Mouse (Mus musculus) liver, postnatal 0 days (tissue): ENCODE measurements around the gene Nlrc3. TPM values are rescaled to one million over a fixed set of nuclear protein-coding genes. Genes with fewer than 3 reads are reported as not detected.

ENCODE experiments used
- ATAC-seq: fragments of 200-750 bp; cut with Nextera tagmentation; 2 replicates; pipeline ENCODE4 v1.8.0; 2017; ENCODE audit warnings: mild to moderate bottlenecking, moderate library complexity
- DNase-seq: peaks from one replicate; pipeline ENCODE4 v3.0.0-alpha.2; 2016
- H3K27ac ChIP-seq: fragments of 300-500 bp; sonication (generic); 2 replicates; pipeline ENCODE4 v1.5.1; 2014; ENCODE audit warnings: antibody characterized with exemption, moderate library complexity, mild to moderate bottlenecking, low read depth
- H3K27me3 ChIP-seq: fragments of 300-500 bp; sonication (generic); 2 replicates; pipeline ENCODE4 v1.6.1; 2014; ENCODE audit warnings: low read length, control low read depth, mixed read lengths; ENCODE audit not compliant: insufficient read depth
- H3K36me3 ChIP-seq: fragments of 300-500 bp; sonication (generic); replicated peaks from 2 replicates; pipeline ENCODE4 v1.6.1; 2014; ENCODE audit warnings: mild to moderate bottlenecking, control low read depth, low read length, moderate library complexity, mixed read lengths; ENCODE audit not compliant: insufficient read depth
- H3K4me1 ChIP-seq: fragments of 300-500 bp; sonication (generic); 2 replicates; pipeline ENCODE4 v1.6.1; 2014; ENCODE audit warnings: antibody characterized with exemption, mild to moderate bottlenecking, control low read depth; ENCODE audit not compliant: insufficient read depth
- H3K4me2 ChIP-seq: fragments of 300-500 bp; sonication (generic); 2 replicates; pipeline ENCODE4 v1.6.1; 2014; ENCODE audit warnings: low read depth, mild to moderate bottlenecking, low read length, moderate library complexity, mixed read lengths
- H3K4me3 ChIP-seq: fragments of 300-500 bp; sonication (generic); 2 replicates; pipeline ENCODE4 v1.5.1; 2014; ENCODE audit warnings: low read depth, low read length
- H3K9ac ChIP-seq: fragments of 300-500 bp; sonication (generic); replicated peaks from 2 replicates; pipeline ENCODE4 v1.6.1; 2014; ENCODE audit warnings: mild to moderate bottlenecking, moderate library complexity
- H3K9me3 ChIP-seq: fragments of 300-500 bp; sonication (generic); 2 replicates; pipeline ENCODE4 v1.6.1; 2016; ENCODE audit warnings: mild to moderate bottlenecking, control low read depth, low read length, mixed read lengths
- CTCF ChIP-seq: sonication (generic); IDR thresholded peaks from 2 replicates; pipeline ENCODE4 v1.5.1; 2016; ENCODE audit warnings: antibody characterized with exemption, low read depth
- EP300 ChIP-seq: IDR thresholded peaks from 2 replicates; pipeline ENCODE4 v1.6.1; 2016; ENCODE audit warnings: antibody characterized with exemption, low read depth, mild to moderate bottlenecking
- WGBS: fragments of 180-500 bp; shearing (Covaris S2); extraction: QIAGEN DNeasy Blood & Tissue Kit; methylation state at CpG from one replicate; pipeline ENCODE4 v1.1.7; 2014; ENCODE audit not compliant: insufficient replicate concordance; 5-methylcytosine and 5-hydroxymethylcytosine counted together
- polyA plus RNA-seq: library from polyadenylated mRNA; unstranded; fragments of >200 nt; fragmentation: Nextera tagmentation; extraction: Ambion mirVana; gene quantifications from 2 replicates; pipeline ENCODE4 v1.2.1, GENCODE M21; 2015

Nlrc3 gene
- polyA plus RNA-seq, 1 experiment from 2014 or later = 0.29 TPM

- no peaks in the 10 kb centered on the region for H3K9me3 ChIP-seq
- H3K9ac ChIP-seq = no peak overlapping the region
- peaks cover 36% of the 10 kb centered on the region for H3K36me3 ChIP-seq
- ATAC-seq (peak; percentile 71), DNase-seq (no peak)
- H3K4me1 ChIP-seq = no peaks in the 10 kb centered on the region; the same call in 1 of the 2 replicates
- H3K27ac ChIP-seq = no peak overlapping the region
- H3K27me3 ChIP-seq = no peaks in the 10 kb centered on the region
- 81% methylated on average over 4 of the region's 4 CpGs for WGBS
- no peak overlapping the region for H3K4me2 ChIP-seq
- TF ChIP-seq EP300 = no peak
- TF ChIP-seq CTCF = no peak
- H3K4me3 ChIP-seq = no peak overlapping the region
Measured at GRCm38 (mm10) chr16:3934701-3935100, 41.7 kb downstream of the Nlrc3 start.

GRCm38 (mm10) chr16:3934091-3934490 is 42.3 kb downstream of the Nlrc3 start:
- Histone ChIP-seq H3K36me3 (peaks cover 39% of the 10 kb centered on the region), H3K27me3 (no peaks in the 10 kb centered on the region), H3K9me3 (no peaks in the 10 kb centered on the region), H3K27ac (no peak overlapping the region), H3K4me2 (no peak overlapping the region), H3K4me3 (no peak overlapping the region), H3K9ac (no peak overlapping the region), H3K4me1 (no peaks in the 10 kb centered on the region; the same call in 1 of the 2 replicates)
- no peak for TF ChIP-seq CTCF
- TF ChIP-seq EP300 = no peak
- DNase-seq = no peak
- peak; percentile 68 for ATAC-seq
- WGBS = 69% methylated on average over 1 of the region's 1 CpGs

GRCm38 (mm10) chr16:3933536-3933935 is 42.9 kb downstream of the Nlrc3 start:
- Histone ChIP-seq H3K4me1 (no peaks in the 10 kb centered on the region; the same call in 1 of the 2 replicates), H3K4me3 (no peak overlapping the region), H3K4me2 (no peak overlapping the region), H3K9ac (no peak overlapping the region), H3K36me3 (peaks cover 35% of the 10 kb centered on the region), H3K27ac (no peak overlapping the region), H3K9me3 (no peaks in the 10 kb centered on the region), H3K27me3 (no peaks in the 10 kb centered on the region)
- WGBS = 88% methylated on average over 6 of the region's 6 CpGs
- no peak for DNase-seq
- TF ChIP-seq EP300 (no peak), CTCF (no peak)
- ATAC-seq = no peak

- H3K36me3 ChIP-seq = peaks cover 38% of the 10 kb centered on the region
- H3K4me3 ChIP-seq = no peak overlapping the region
- 0 out of 2 replicates have a peak overlapping the region, but pooled peaks have one; percentile 16 for H3K27ac ChIP-seq
- no peaks in the 10 kb centered on the region for H3K27me3 ChIP-seq
- no peak for TF ChIP-seq EP300
- no peaks in the 10 kb centered on the region; the same call in 1 of the 2 replicates for H3K4me1 ChIP-seq
- no peak overlapping the region for H3K9ac ChIP-seq
- 61% methylated on average over 7 of the region's 7 CpGs for WGBS
- ATAC-seq = peak; percentile 62; the same call in 1 of the 2 replicates
- H3K4me2 ChIP-seq = no peak overlapping the region
- no peaks in the 10 kb centered on the region for H3K9me3 ChIP-seq
- peak; percentile 27 for DNase-seq
Measured at GRCm38 (mm10) chr16:3929151-3929550, 47.3 kb downstream of the Nlrc3 start.

GRCm38 (mm10) chr16:3928582-3928981 is 47.9 kb downstream of the Nlrc3 start:
- ATAC-seq (no peak), DNase-seq (no peak)
- Histone ChIP-seq H3K4me3 (no peak overlapping the region), H3K36me3 (peaks cover 37% of the 10 kb centered on the region), H3K9me3 (no peaks in the 10 kb centered on the region), H3K4me2 (no peak overlapping the region), H3K27me3 (no peaks in the 10 kb centered on the region), H3K27ac (no peak overlapping the region), H3K4me1 (no peaks in the 10 kb centered on the region; the same call in 1 of the 2 replicates), H3K9ac (no peak overlapping the region)
- 33% methylated on average over 1 of the region's 1 CpGs for WGBS
- TF ChIP-seq CTCF = no peak
- TF ChIP-seq EP300 = no peak

GRCm38 (mm10) chr16:3923966-3924365 is 52.5 kb downstream of the Nlrc3 start:
- no peak for TF ChIP-seq EP300
- no peak for TF ChIP-seq CTCF
- no peaks in the 10 kb centered on the region for H3K27me3 ChIP-seq
- H3K27ac ChIP-seq = peak overlapping the region; percentile 7; the same call in 1 of the 2 replicates
- WGBS = 67% methylated on average over 4 of the region's 4 CpGs
- DNase-seq = no peak
- H3K9me3 ChIP-seq = no peaks in the 10 kb centered on the region
- H3K4me1 ChIP-seq = no peaks in the 10 kb centered on the region
- no peak overlapping the region for H3K4me2 ChIP-seq
- ATAC-seq = 0 out of 2 replicates have a peak, but pooled peaks have one; percentile 4
- no peak overlapping the region for H3K9ac ChIP-seq
- no peak overlapping the region for H3K4me3 ChIP-seq
- H3K36me3 ChIP-seq = peaks cover 29% of the 10 kb centered on the region
